Mouse (Mus musculus) CD8-positive naive resting alpha-beta T cell, adult 2 months (primary cell): Measurements from ENCODE around the gene Olfr1193.
"Not testable (repeated sequence)": the region's sequence is repeated elsewhere in the genome, so short reads cannot be mapped to it uniquely, and the experiment has no call there.

ENCODE experiments used
- DNase-seq, 2 experiments: peaks; one replicate each; pipeline ENCODE4 v3.0.0; 2022; ENCODE audit warnings: low read depth in 2 of 2, low spot score in 2 of 2

Olfr1193 gene

GRCm38 (mm10) chr2:88675328-88675727, at the start of gene Olfr1193:
Gene Olfr1193, plus strand, starts transcription at chr2:88675628.
- not testable (repeated sequence) for DNase-seq

GRCm38 (mm10) chr2:88640242-88640641, 35.2 kb upstream of the Olfr1193 start, which contains the start of gene Olfr1191-ps1:
Gene Olfr1191-ps1, plus strand, starts transcription at chr2:88640542.
- not testable (repeated sequence) for DNase-seq

GRCm38 (mm10) chr2:88648209-88648608, 27.2 kb upstream of the Olfr1193 start, which contains the start of gene Olfr1192-ps1:
Gene Olfr1192-ps1, plus strand, starts transcription at chr2:88648509.
- DNase-seq: no peak

GRCm38 (mm10) chr2:88689087-88689486, 13.7 kb downstream of the Olfr1193 start, which contains the start of gene Olfr1195:
Gene Olfr1195, minus strand, starts transcription at chr2:88689187.
- no peak for DNase-seq

- DNase-seq: no peak
Measured at GRCm38 (mm10) chr2:88704497-88704896, 29.1 kb downstream of the Olfr1193 start, which contains the start of gene Olfr1196. Gene Olfr1196, minus strand, starts transcription at chr2:88704597.
